Mouse (Mus musculus) heart, postnatal 0 days (tissue): Measurements from ENCODE around the gene Vmn1r125. TPM values are rescaled to one million over a fixed set of nuclear protein-coding genes. Genes with fewer than 3 reads are reported as not detected.
"Not testable (repeated sequence)": the region's sequence is repeated elsewhere in the genome, so short reads cannot be mapped to it uniquely, and the experiment has no call there.

ENCODE experiments used
- ATAC-seq: fragments of 200-750 bp; cut with Nextera tagmentation; 2 replicates; pipeline ENCODE4 v1.8.0; 2017; ENCODE audit warnings: low read depth, moderate number of reproducible peaks, moderate library complexity; ENCODE audit not compliant: insufficient read depth
- DNase-seq: peaks from one replicate; pipeline ENCODE4 v3.0.0-alpha.2; 2016; ENCODE audit warnings: low spot score
- H3K27ac ChIP-seq: fragments of 300-500 bp; sonication (generic); 2 replicates; pipeline ENCODE4 v1.5.1; 2014; ENCODE audit warnings: low read depth, mild to moderate bottlenecking
- H3K27me3 ChIP-seq: fragments of 300-500 bp; sonication (generic); 2 replicates; pipeline ENCODE4 v1.6.1; 2014; ENCODE audit warnings: low read length, mixed read lengths; ENCODE audit not compliant: control insufficient read depth, insufficient read depth
- H3K36me3 ChIP-seq: fragments of 300-500 bp; sonication (generic); replicated peaks from 2 replicates; pipeline ENCODE4 v1.6.1; 2014; ENCODE audit warnings: low read length, mixed read lengths; ENCODE audit not compliant: control insufficient read depth, insufficient read depth
- H3K4me1 ChIP-seq: fragments of 300-500 bp; sonication (generic); 2 replicates; pipeline ENCODE4 v1.6.1; 2014; ENCODE audit warnings: antibody characterized with exemption; ENCODE audit not compliant: control insufficient read depth, insufficient read depth
- H3K4me2 ChIP-seq: fragments of 300-500 bp; sonication (generic); 2 replicates; pipeline ENCODE4 v1.6.1; 2014; ENCODE audit warnings: low read depth, mild to moderate bottlenecking, low read length, moderate library complexity
- H3K4me3 ChIP-seq: fragments of 300-500 bp; sonication (generic); 2 replicates; pipeline ENCODE4 v1.5.1; 2014; ENCODE audit warnings: low read depth, low read length
- H3K9ac ChIP-seq: fragments of 300-500 bp; sonication (generic); replicated peaks from 2 replicates; pipeline ENCODE4 v1.6.1; 2014; ENCODE audit warnings: low read depth, low read length, mixed read lengths
- H3K9me3 ChIP-seq: fragments of 300-500 bp; sonication (generic); replicated peaks from 2 replicates; pipeline ENCODE4 v1.6.1; 2016; ENCODE audit warnings: low read length; ENCODE audit not compliant: control insufficient read depth
- WGBS: fragments of 180-500 bp; shearing (Covaris S2); extraction: QIAGEN DNeasy Blood & Tissue Kit; methylation state at CpG from one replicate; pipeline ENCODE4 v1.1.7; 2014; 5-methylcytosine and 5-hydroxymethylcytosine counted together
- polyA plus RNA-seq: library from polyadenylated mRNA; unstranded; fragments of >200 nt; fragmentation: Nextera tagmentation; extraction: Ambion mirVana; gene quantifications from 2 replicates; pipeline ENCODE4 v1.2.1, GENCODE M21; 2015
- total RNA-seq: library from RNA; depleted of rRNA; stranded (reverse); fragments of >200 nt; gene quantifications from 2 replicates; pipeline ENCODE4 v1.2.3, GENCODE M21; 2014; ENCODE audit warnings: low replicate concordance; rRNA removed

Vmn1r125 gene
- not detected in 2 replicates for total RNA-seq
- not detected in 2 replicates for polyA plus RNA-seq

- H3K4me3 ChIP-seq, DNase-seq, H3K9ac ChIP-seq, H3K4me1 ChIP-seq, H3K27me3 ChIP-seq, H3K27ac ChIP-seq, H3K4me2 ChIP-seq, ATAC-seq, H3K9me3 ChIP-seq, H3K36me3 ChIP-seq: not testable (repeated sequence)
- 43% methylated on average over 3 of the region's 3 CpGs for WGBS
These were observed at the start of gene Vmn1r125 for GRCm38 (mm10) chr7:21271879-21272278. Gene Vmn1r125, plus strand, starts transcription at chr7:21272179.

DNA sequence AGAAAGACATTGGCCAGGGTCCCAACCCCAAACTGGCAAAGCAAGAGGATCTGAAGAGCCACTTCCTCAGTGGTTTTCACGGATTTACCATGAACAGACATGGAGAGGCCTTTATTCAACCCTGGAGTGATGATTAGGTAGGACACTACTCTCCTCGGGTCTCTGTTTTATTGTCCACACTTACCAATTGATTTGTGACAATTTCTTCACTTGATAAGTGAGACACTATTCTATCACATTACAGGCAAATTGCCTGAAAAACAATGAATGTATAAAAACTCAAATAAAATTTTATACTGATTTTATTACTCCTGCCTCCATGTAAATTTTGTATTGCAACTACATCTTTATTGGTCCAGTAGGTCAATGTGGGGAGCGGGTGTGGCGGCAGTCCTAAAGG lies 11.5 kb upstream of the Vmn1r125 start, which contains the start of gene Vmn1r124:
Vmn1r124 (minus strand) TSS at position 101 of the 400 bp plus-strand sequence.
- H3K27ac ChIP-seq, H3K36me3 ChIP-seq, H3K4me3 ChIP-seq, H3K9ac ChIP-seq, H3K27me3 ChIP-seq, H3K4me1 ChIP-seq, H3K9me3 ChIP-seq, DNase-seq, H3K4me2 ChIP-seq, ATAC-seq: not testable (repeated sequence)
- 62% methylated on average over 4 of the region's 4 CpGs for whole genome bisulfite sequencing

DNA sequence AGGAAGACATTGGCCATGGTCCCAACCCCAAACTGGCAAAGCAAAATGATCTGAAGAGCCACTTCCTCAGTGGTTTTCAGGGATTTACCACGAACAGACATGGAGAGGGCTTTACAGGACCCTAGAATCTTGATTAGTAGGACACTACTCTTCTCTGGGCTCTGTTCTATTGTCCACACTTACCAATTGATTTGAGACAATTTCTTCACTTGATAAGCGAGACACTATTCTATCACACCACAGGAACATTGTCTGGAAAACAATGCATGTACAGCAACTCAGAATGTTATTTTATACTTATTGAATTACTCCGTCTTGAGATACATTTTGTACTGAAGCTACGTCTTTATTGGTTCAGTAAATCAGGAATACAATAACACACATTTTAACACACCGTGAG lies 29.4 kb downstream of the Vmn1r125 start, which contains the start of gene Vmn1r126:
Vmn1r126 (minus strand) TSS at position 101 of the 400 bp plus-strand sequence.
- H3K27me3 ChIP-seq, H3K9me3 ChIP-seq, ATAC-seq, DNase-seq, H3K4me3 ChIP-seq, H3K4me2 ChIP-seq, H3K27ac ChIP-seq, H3K4me1 ChIP-seq, H3K9ac ChIP-seq, H3K36me3 ChIP-seq: not testable (repeated sequence)
- no CpG with 5 or more reads among the region's 5 CpGs for WGBS

- H3K4me3 ChIP-seq, ATAC-seq, H3K36me3 ChIP-seq, H3K27me3 ChIP-seq, H3K27ac ChIP-seq, H3K9me3 ChIP-seq, H3K4me2 ChIP-seq, H3K9ac ChIP-seq, DNase-seq, H3K4me1 ChIP-seq: not testable (repeated sequence)
- no CpG with 5 or more reads among the region's 3 CpGs for WGBS
These were observed 47.8 kb downstream of the Vmn1r125 start, which contains the start of gene Vmn1r127 for GRCm38 (mm10) chr7:21319761-21320160. Gene Vmn1r127, minus strand, starts transcription at chr7:21319861.

Other genes with a start within 250 kb of the Vmn1r125 start
- not detected in 2 replicates for gene Vmn1r120, start 218.4 kb upstream of the Vmn1r125 start, total RNA-seq
- gene Vmn1r120, start 218.4 kb upstream of the Vmn1r125 start, polyA plus RNA-seq = not detected in 2 replicates
- not detected in 2 replicates for gene Vmn1r121, start 173.7 kb upstream of the Vmn1r125 start, total RNA-seq
- not detected in 2 replicates for gene Vmn1r121, start 173.7 kb upstream of the Vmn1r125 start, polyA plus RNA-seq
- not detected in 2 replicates for gene Vmn1r122, start 138.1 kb upstream of the Vmn1r125 start, total RNA-seq
- gene Vmn1r122, start 138.1 kb upstream of the Vmn1r125 start, polyA plus RNA-seq = not detected in 2 replicates
- gene Vmn1r123, start 110.0 kb upstream of the Vmn1r125 start, total RNA-seq = not detected in 2 replicates
- not detected in 2 replicates for gene Vmn1r123, start 110.0 kb upstream of the Vmn1r125 start, polyA plus RNA-seq
- not detected in 2 replicates for gene Gm5157, start 81.8 kb upstream of the Vmn1r125 start, total RNA-seq
- gene Gm5157, start 81.8 kb upstream of the Vmn1r125 start, polyA plus RNA-seq = not detected in 2 replicates
- gene Vmn1r124, start 11.6 kb upstream of the Vmn1r125 start, total RNA-seq = not detected in 2 replicates
- gene Vmn1r124, start 11.6 kb upstream of the Vmn1r125 start, polyA plus RNA-seq = not detected in 2 replicates
- gene Vmn1r126, start 29.3 kb downstream of the Vmn1r125 start, total RNA-seq = not detected in 2 replicates
- gene Vmn1r126, start 29.3 kb downstream of the Vmn1r125 start, polyA plus RNA-seq = not detected in 2 replicates
- not detected in 2 replicates for gene Vmn1r127, start 47.7 kb downstream of the Vmn1r125 start, total RNA-seq
- gene Vmn1r127, start 47.7 kb downstream of the Vmn1r125 start, polyA plus RNA-seq = not detected in 2 replicates
- not detected in 2 replicates for gene Vmn1r128, start 77.2 kb downstream of the Vmn1r125 start, total RNA-seq
- not detected in 2 replicates for gene Vmn1r128, start 77.2 kb downstream of the Vmn1r125 start, polyA plus RNA-seq
- gene Vmn1r129, start 89.1 kb downstream of the Vmn1r125 start, total RNA-seq = not detected in 2 replicates
- not detected in 2 replicates for gene Vmn1r129, start 89.1 kb downstream of the Vmn1r125 start, polyA plus RNA-seq
- gene Gm6882, start 160.6 kb downstream of the Vmn1r125 start, total RNA-seq = not detected in 2 replicates
- not detected in 2 replicates for gene Gm6882, start 160.6 kb downstream of the Vmn1r125 start, polyA plus RNA-seq
- not detected in 2 replicates for gene Vmn1r130, start 239.6 kb downstream of the Vmn1r125 start, total RNA-seq
- gene Vmn1r130, start 239.6 kb downstream of the Vmn1r125 start, polyA plus RNA-seq = not detected in 2 replicates